Comparison of ENCODE assay signal across 8 mouse cellular contexts in the genomic region with DNA sequence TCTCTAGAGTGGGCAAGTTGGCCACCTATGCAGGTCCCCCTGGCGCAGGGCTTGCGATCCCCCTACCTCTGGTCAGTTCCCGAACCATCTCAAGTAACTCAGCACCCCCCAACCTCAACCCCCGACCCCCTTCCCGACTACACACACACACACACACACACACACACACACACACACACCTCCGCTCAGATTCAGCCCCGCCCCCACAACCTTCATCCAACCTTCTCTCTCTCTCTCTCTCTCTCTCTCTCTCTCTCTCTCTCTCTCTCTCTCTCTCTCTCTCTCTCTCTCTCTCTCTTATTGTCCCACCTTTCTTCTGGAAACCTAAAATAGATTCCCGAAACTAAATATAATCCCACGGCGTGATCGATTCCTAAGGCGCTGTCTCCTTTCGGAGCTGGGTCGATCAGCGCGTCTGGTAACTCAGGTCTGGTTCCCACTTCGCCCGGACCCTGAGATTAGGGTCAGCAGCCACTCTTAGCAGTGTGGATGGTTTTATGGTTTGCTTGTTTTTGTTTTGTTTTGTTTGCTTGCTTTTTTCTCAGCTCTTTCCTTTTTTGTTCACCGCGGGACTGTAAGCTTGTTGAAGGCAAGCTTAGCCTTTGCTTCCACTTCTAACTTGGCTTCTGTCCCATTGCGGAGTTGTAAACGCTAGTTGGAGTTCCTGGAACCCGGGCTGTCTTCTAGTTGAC. TPM values are rescaled to one million over a fixed set of nuclear protein-coding genes. Genes with fewer than 3 reads are reported as not detected.
A peak's percentile ranks its signal among the peaks of the same experiment; 100 is the strongest.
DNase-seq lines count a peak whose midpoint lies in the region; ATAC-seq lines count a peak whose summit lies in the region.

No protein-coding gene starts in this region.

- WGBS in kidney, embryonic 16.5 days, result 1% methylated on average over 20 of the region's 23 CpGs
- WGBS in hindbrain, embryonic 16.5 days, result 1% methylated on average over 23 of the region's 23 CpGs

- no peak for DNase-seq in kidney, postnatal 14 days
- DNase-seq in cerebellum, postnatal 25 days, result peak; percentile 44 to 68
- peak; percentile 20 for DNase-seq in naive thymus-derived CD4-positive, alpha-beta T cell, adult 2 months (ENCODE audit: low read depth)
- no peak for DNase-seq in left cerebral cortex, adult 8-10 months (ENCODE audit: low spot score in 2 of 2)
- no peak for DNase-seq in thymus, adult 18-20 months
- DNase-seq in urinary bladder, postnatal 4 days (ENCODE audit: low spot score in 2 of 2), result no peak

- peak overlapping the region; percentile 31; the same call in 1 of the 2 replicates for H3K4me3 ChIP-seq in kidney, embryonic 16.5 days (ENCODE audit: low read length)
- peak overlapping the region; percentile 40 for H3K4me3 ChIP-seq in hindbrain, embryonic 16.5 days (ENCODE audit: low read length)

- H3K36me3 ChIP-seq in kidney, embryonic 16.5 days (ENCODE audit: insufficient read depth, low read length), result no peaks in the 10 kb centered on the region
- H3K36me3 ChIP-seq in hindbrain, embryonic 16.5 days (ENCODE audit: control insufficient read depth, insufficient read depth, low read length), result no peaks in the 10 kb centered on the region

- H3K4me2 ChIP-seq in kidney, embryonic 16.5 days (replicated peaks; ENCODE audit: low read depth, low read length), result 0 out of 2 replicates have a peak overlapping the region, but pooled peaks have one; percentile 47
- H3K4me2 ChIP-seq in hindbrain, embryonic 16.5 days (ENCODE audit: low read length), result peak overlapping the region; percentile 55

- no peaks in the 10 kb centered on the region; the same call in 1 of the 2 replicates for H3K9me3 ChIP-seq in kidney, embryonic 16.5 days (ENCODE audit: low read length)
- no peaks in the 10 kb centered on the region for H3K9me3 ChIP-seq in hindbrain, embryonic 16.5 days (ENCODE audit: control insufficient read depth, low read length)

- peaks cover 95% of the 10 kb centered on the region for H3K27me3 ChIP-seq in kidney, embryonic 16.5 days (ENCODE audit: insufficient read depth, low read length)
- H3K27me3 ChIP-seq in hindbrain, embryonic 16.5 days (replicated peaks; ENCODE audit: control insufficient read depth, insufficient read depth, low read length), result peaks cover 16% of the 10 kb centered on the region

- no peak overlapping the region for H3K27ac ChIP-seq in kidney, embryonic 16.5 days (ENCODE audit: low read length)
- peak overlapping the region; percentile 90 for H3K27ac ChIP-seq in hindbrain, embryonic 16.5 days (ENCODE audit: low read depth, low read length)

- peaks cover 25% of the 10 kb centered on the region for H3K4me1 ChIP-seq in kidney, embryonic 16.5 days (ENCODE audit: insufficient read depth, low read length)
- peaks cover 12% of the 10 kb centered on the region for H3K4me1 ChIP-seq in hindbrain, embryonic 16.5 days (ENCODE audit: control insufficient read depth, insufficient read depth, low read depth, low read length)

- no peak for ATAC-seq in kidney, embryonic 16.5 days (ENCODE audit: low FRiP score, low TSS enrichment)
- ATAC-seq in hindbrain, embryonic 16.5 days, result 0 out of 2 replicates have a peak, but pooled peaks have one; percentile 1

- no peak overlapping the region for H3K9ac ChIP-seq in kidney, embryonic 16.5 days (replicated peaks; ENCODE audit: low read length)
- H3K9ac ChIP-seq in hindbrain, embryonic 16.5 days (ENCODE audit: low read depth, low read length), result peak overlapping the region; percentile 71

RNA-seq across cellular contexts. Expression of a gene that starts 7.0 kb away (rescaled TPM):
- polyA plus RNA-seq in kidney, embryonic 16.5 days (2015; fragmentation: Nextera tagmentation; extraction: Ambion mirVana), result 0.39 and 1.1 TPM in 2 replicates
- 76.5 and 87.1 TPM in 2 replicates for polyA plus RNA-seq in hindbrain, embryonic 16.5 days (2015; fragmentation: Nextera tagmentation; extraction: Ambion mirVana)
- total RNA-seq in left cerebral cortex, adult 8-10 months (2022), result 100 to 1,000 TPM; 198 to 210 (median 208) TPM

Comparison
In these comparisons a context has a peak if more than half of its experiments do, and no peak if none do; other contexts are left out.
1. DNase-seq: peak in cerebellum, postnatal 25 days (2 of 2) and naive thymus-derived CD4-positive, alpha-beta T cell, adult 2 months (single experiment); none in kidney, postnatal 14 days (single experiment), left cerebral cortex, adult 8-10 months (0 of 2), thymus, adult 18-20 months (0 of 2) and urinary bladder, postnatal 4 days (0 of 2).
2. RNA of a gene that starts 7.0 kb away (polyA plus RNA-seq): 76.5 to 87.1 TPM in hindbrain, embryonic 16.5 days; 0.39 to 1.1 TPM in kidney, embryonic 16.5 days; every median in the first group is over 10 times any median in the second.